Mouse (Mus musculus) lung, postnatal 4 days (tissue): ENCODE data around the gene Olfr995.

Experiments used
- DNase-seq, 2 experiments: peaks; one replicate each; pipeline ENCODE4 v3.0.0; 2021

Olfr995 gene

DNA sequence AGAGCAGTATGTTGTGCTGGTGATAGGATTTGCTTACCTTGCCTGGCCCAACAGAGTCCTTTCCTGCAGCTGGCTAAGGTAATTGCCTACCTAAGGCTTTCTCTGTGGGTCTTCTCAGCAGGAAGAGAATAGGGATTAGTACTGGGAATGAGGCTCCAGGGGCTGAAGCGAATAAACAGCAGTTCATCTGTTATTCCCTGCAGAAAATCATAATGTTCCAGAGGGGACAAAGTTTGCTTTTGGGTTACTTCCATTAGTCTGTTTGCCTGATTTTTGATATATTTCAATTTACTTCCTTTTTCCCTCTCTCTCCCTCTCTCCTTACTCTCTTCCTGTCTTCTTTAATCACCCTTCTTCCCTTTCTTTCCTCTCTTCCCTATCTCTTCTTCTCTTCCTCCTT is at the start of gene Olfr995:
Olfr995 (minus strand) TSS at position 101 of the 400 bp plus-strand sequence.
- DNase-seq: no peak

DNA sequence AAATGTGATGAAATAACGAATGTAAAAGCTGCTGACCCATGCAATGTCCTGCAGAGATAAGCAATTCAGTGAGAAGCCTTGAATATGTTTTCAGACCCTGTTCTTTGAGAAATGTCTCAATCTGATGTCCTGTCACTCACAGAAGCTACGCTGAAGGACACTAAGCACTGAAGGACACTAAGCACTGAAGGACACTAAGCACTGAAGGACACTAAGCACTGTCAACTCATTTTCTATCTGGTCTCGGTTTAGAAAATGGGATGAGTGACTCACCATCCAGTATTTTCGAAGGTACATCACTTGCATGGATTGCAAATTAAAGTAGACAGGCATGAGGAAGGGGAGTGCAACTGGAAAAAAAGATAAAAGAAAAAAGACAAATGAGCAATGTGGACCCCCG is 47.0 kb upstream of the Olfr995 start:
- DNase-seq: no peak

DNA sequence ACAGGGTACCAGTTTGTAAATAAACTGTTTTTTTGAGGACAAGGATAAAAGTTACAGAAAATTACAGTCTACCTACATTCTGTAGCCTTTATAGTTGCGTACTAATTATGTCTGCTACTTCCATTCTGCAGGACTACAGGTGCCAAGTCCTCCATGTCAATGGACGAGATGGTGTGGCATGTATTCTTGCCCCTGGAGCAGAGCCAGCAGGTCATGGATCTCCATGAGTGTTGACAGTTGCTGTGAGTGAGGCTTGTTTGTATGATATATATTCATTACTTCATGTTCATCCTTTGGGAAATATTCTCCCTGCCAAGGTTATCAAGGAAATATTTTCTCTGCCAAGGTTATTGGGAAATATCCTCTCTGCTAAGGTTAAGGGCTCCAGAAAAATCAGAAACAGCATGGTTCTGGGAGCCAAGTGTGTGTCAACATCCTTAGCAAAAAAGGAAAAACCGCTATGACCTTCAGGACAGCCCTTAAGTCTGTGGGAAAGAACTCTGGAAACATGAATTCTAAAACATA is 23.4 kb upstream of the Olfr995 start:
- no peak for DNase-seq

DNA sequence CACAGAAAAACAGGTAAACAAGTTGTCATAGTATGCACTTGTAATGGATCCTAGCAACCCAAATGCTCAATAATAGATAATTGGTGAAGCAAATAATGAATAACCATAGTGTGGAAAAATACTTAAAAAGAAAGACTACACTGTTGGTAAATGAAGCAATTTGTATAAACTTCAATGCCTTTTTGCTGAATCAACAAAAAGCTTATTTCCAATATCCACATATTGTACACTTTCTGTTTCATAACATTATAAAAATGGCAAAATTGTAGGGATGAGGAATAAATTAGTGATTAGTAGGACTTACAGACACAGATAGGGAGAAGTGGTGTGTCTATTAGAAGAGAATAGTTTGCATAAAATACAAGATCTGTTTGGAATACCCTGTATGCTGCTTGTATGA is 893 bp downstream of the Olfr995 start:
- no peak for DNase-seq

DNA sequence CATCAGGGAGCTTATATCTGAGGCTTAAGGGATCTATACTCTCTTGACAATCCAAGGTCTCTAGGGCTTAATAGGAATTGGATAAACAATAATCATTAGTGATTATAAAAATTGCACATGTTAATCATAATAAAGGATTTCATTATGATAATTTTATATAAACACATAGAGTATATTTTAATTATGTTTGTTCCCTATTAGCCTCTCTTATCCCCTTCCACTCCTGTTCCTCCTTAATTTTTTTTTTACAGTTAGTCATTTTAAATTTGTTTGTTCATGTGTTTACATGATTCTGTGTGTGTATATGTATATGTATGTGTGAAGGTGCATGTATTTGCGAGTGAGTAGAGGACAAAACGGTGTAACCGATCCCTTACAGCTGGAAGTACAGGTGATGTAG is 7.1 kb downstream of the Olfr995 start, which contains the start of gene Olfr994:
Olfr994 (minus strand) TSS at position 101 of the 400 bp plus-strand sequence.
- no peak for DNase-seq

DNA sequence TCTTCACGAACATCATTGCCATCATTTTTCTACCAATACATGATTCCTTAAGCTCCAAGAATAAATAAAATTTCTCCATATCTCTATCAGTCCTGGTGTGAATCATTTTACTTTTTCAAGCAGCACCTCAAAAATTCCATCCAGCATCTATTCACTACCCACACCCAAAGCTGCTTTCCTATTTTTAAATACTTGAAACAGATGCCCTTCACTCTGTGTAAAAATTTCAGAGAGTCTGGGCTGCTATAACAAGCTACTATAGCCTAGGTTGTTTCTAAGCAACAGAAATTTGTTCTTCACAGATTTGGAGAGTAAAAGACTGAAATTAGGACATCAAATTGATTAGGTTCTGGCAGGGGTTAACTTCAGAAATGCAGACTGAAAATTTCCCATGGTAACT is 17.5 kb downstream of the Olfr995 start:
- DNase-seq: no peak

DNA sequence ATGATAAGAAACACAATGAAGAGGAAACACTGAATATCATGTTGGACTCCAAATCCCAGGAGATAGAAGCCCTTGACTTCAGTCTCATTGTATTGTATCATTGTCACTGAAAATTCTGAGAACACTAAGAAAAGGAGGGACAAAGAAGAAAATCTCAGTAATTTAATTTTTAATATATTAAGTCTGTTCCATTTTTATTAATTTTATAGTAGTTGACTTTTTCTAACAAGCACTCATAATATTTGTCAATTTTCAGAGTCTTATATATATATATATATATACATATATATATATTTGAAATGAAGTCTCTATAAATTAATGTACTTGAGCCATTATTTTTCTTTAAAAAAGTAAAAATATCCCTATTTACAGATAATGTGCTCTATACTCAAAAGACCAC is 28.7 kb downstream of the Olfr995 start, which contains the start of gene Olfr993:
Olfr993 (minus strand) TSS at position 101 of the 400 bp plus-strand sequence.
- DNase-seq: no peak

DNA sequence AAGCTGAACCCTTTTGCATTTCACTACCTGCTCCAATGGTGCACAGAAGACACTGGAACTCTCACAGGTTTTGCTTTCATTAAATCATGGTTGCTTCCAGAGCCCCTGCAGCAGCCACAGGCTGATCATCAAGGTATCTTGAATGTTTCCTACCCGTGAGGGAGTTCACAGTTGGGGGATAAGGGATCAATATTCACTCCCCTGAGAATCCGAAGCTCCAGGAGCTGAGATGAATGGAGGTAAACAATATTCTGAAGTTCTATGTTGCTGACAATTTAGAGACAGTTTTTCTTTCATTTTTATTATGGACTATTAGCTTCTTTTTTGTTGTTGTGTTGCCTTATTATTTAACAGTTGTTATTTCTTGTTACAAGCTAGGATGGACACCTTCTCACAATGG is 34.1 kb downstream of the Olfr995 start, which contains the start of gene Olfr992:
Olfr992 (minus strand) TSS at position 101 of the 400 bp plus-strand sequence.
- DNase-seq: no peak
